Mouse (Mus musculus): ENCODE data around the gene Scgb2b19. TPM values are rescaled to one million over a fixed set of nuclear protein-coding genes. Genes with fewer than 3 reads are reported as not detected.
"Not testable (repeated sequence)": the region's sequence is repeated elsewhere in the genome, so short reads cannot be mapped to it uniquely, and the experiment has no call there.

Scgb2b19 gene
- not detected for polyA plus RNA-seq (2012; fragmentation: generic; extraction: Trizol)

DNA sequence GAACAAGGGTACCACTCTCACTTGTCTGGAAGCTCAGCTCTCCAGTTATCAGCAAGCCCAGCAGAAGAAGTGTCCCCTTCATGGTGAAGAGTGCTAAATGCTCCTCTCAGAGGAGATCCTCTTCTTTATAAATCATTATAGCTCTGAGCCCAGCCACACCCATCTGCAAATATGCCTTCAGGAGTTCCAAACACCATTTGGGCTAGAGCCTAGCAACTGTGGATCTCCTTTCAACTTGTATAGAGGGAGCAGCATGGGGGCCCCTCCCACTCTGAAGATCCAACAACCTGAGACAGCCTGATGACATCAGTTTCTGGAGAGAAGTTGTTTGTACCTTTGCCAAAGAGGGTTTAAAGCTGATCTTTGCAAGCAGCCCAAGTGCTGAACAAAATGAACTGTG is at the start of gene Scgb2b19:
TSS of gene Scgb2b19 (minus strand) at position 101 of the 400 bp plus-strand sequence.
- H3ac ChIP-seq (ENCODE audit: control insufficient read depth, insufficient read length); H3K4me3 ChIP-seq; H3K4me2 ChIP-seq (ENCODE audit: low read depth); H3K79me2 ChIP-seq (ENCODE audit: control insufficient read depth, insufficient read depth); H3K27me3 ChIP-seq (ENCODE audit: control insufficient read depth, insufficient read depth, insufficient read length); H3K36me3 ChIP-seq (ENCODE audit: control insufficient read depth, insufficient read depth): not testable (repeated sequence)

GRCm38 (mm10) chr7:33286991-33287390 is 6.9 kb upstream of the Scgb2b19 start, which contains the start of gene Scgb1b19:
TSS of gene Scgb1b19 (plus strand) at chr7:33287291.
- H3ac ChIP-seq (ENCODE audit: control insufficient read depth, insufficient read length); H3K79me2 ChIP-seq (ENCODE audit: control insufficient read depth, insufficient read depth); H3K36me3 ChIP-seq (ENCODE audit: control insufficient read depth, insufficient read depth); H3K4me2 ChIP-seq (ENCODE audit: low read depth); H3K27me3 ChIP-seq (ENCODE audit: control insufficient read depth, insufficient read depth, insufficient read length); H3K4me3 ChIP-seq: not testable (repeated sequence)

Other genes with a start within 250 kb of the Scgb2b19 start
- not detected for gene Scgb2b17, start 223.8 kb downstream of the Scgb2b19 start, polyA plus RNA-seq (2012; fragmentation: generic; extraction: Trizol)
- gene Scgb1b17, start 216.9 kb downstream of the Scgb2b19 start, polyA plus RNA-seq (2012; fragmentation: generic; extraction: Trizol) = not detected
- gene Scgb2b18, start 106.5 kb downstream of the Scgb2b19 start, polyA plus RNA-seq (2012; fragmentation: generic; extraction: Trizol) = not detected
- gene Scgb1b18, start 94.8 kb downstream of the Scgb2b19 start, polyA plus RNA-seq (2012; fragmentation: generic; extraction: Trizol) = not detected
- gene Scgb1b19, start 7.0 kb upstream of the Scgb2b19 start, polyA plus RNA-seq (2012; fragmentation: generic; extraction: Trizol) = not detected
- gene Scgb2b20, start 86.0 kb upstream of the Scgb2b19 start, polyA plus RNA-seq (2012; fragmentation: generic; extraction: Trizol) = not detected
- not detected for gene Scgb1b20, start 92.9 kb upstream of the Scgb2b19 start, polyA plus RNA-seq (2012; fragmentation: generic; extraction: Trizol)
- not detected for gene Scgb2b21, start 240.1 kb upstream of the Scgb2b19 start, polyA plus RNA-seq (2012; fragmentation: generic; extraction: Trizol)

Measured in myocyte (in vitro differentiated cells).